Mouse (Mus musculus): ENCODE measurements at regions not wholly inside any gene's neighbourhood (a gene's known extent, or its start where the extent isn't known, plus 50 kb on each side); places are given as distances from the start of the nearest gene placed in this dataset.

DNA sequence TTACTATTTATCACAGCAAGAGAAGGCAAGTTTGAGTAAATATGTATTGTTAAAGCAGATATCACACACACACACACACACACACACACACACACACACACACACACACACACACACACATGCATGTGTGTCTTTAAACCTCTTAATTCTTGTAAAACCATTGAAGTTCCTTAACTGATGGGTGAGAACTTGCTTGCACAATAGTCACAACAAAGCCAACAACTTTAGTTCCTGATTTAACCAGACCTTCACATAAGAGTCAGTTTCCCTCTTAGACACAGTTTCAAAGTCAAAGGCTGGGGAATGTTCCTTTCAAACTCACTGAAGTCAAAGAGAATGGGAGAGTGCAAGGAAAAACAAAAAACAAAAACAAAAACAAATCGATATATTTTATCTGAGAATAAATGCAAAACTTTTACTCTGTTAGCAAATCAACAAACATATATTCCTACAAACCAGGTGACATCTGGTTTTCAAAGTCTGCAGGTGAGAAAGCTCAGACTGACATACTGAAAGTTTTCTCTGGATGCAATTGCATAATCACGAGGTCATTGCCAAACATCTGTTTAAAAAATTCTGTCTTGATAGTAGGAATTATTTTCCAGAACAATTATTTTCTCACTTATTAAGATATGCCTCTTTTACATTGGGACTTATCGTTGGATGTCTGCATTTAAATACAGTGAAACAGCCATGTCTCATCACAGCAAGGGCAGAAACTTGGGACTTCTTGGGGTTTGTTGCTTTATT is 162.6 kb upstream of the Gm5148 start:
- no peak for TF ChIP-seq POLR2A (IDR thresholded peaks at IDR 0.05; ENCODE audit: control insufficient read depth in 1 of 2, insufficient read depth in 1 of 2, low read depth in 1 of 2, low read length in 2 of 2, poor library complexity in 1 of 2)
- TF ChIP-seq TBP (IDR thresholded peaks at IDR 0.05; ENCODE audit: low read depth, low read length): no peak
- no peak for TF ChIP-seq MEF2A (IDR thresholded peaks at IDR 0.05; ENCODE audit: extremely low read depth, insufficient replicate concordance, low read depth, low read length, poor library complexity, severe bottlenecking)
- no peak for TF ChIP-seq CTCF (IDR thresholded peaks at IDR 0.05 in 2 of 3, conservative IDR thresholded peaks at IDR 0.05 in 1 of 3; ENCODE audit: control insufficient read depth in 1 of 3, insufficient read depth in 1 of 3, low read depth in 2 of 3, low read length in 3 of 3, poor library complexity in 1 of 3, severe bottlenecking in 1 of 3)
- no peak for TF ChIP-seq HCFC1 (IDR thresholded peaks at IDR 0.05; ENCODE audit: low read depth, low read length)
- TF ChIP-seq SMC3 (IDR thresholded peaks at IDR 0.05; ENCODE audit: low read depth, low read length): no peak
- TF ChIP-seq ZNF384 (IDR thresholded peaks at IDR 0.05; ENCODE audit: low read depth, low read length): no peak
- TF ChIP-seq GATA1 (IDR thresholded peaks at IDR 0.05; ENCODE audit: low read depth, low read length): no peak
- TF ChIP-seq EP300 (IDR thresholded peaks at IDR 0.05; ENCODE audit: low read depth in 1 of 2, low read length in 2 of 2): no peak
